Mouse (Mus musculus): ENCODE results near the gene Cox7b2. TPM values are rescaled to one million over a fixed set of nuclear protein-coding genes. Genes with fewer than 3 reads are reported as not detected.

Gene Cox7b2
- polyA plus RNA-seq, 1 experiment from 2014 or later: not detected

- ATAC-seq (ENCODE audit: low FRiP score, low TSS enrichment): no peak
- 79% methylated on average over 6 of the region's 6 CpGs for WGBS
- H3K9me3 ChIP-seq (ENCODE audit: control insufficient read depth, low read length): no peaks in the 10 kb centered on the region
- no peak overlapping the region for H3K4me2 ChIP-seq (replicated peaks; ENCODE audit: low read depth, low read length)
- H3K4me3 ChIP-seq (ENCODE audit: low read length): no peak overlapping the region
- no peaks in the 10 kb centered on the region for H3K4me1 ChIP-seq (ENCODE audit: control insufficient read depth, insufficient read depth, low read length)
- no peaks in the 10 kb centered on the region for H3K27me3 ChIP-seq (ENCODE audit: control insufficient read depth, insufficient read depth, low read length)
- H3K9ac ChIP-seq (ENCODE audit: low read depth, low read length): no peak overlapping the region
- H3K27ac ChIP-seq (ENCODE audit: low read depth, low read length): no peak overlapping the region
- H3K36me3 ChIP-seq (ENCODE audit: control insufficient read depth, insufficient read depth, low read length): no peaks in the 10 kb centered on the region
Observed at GRCm38 (mm10) chr5:71440174-71440573, 107.8 kb downstream of the Cox7b2 start.

Other genes with a start within 250 kb of the Cox7b2 start
- gene Gabrb1, start 109.9 kb upstream of the Cox7b2 start, polyA plus RNA-seq (2014; fragmentation: Nextera tagmentation; extraction: Ambion mirVana): 0.09 and 0.34 TPM in 2 replicates
- 2.7 and 3.0 TPM in 2 replicates for gene Gabra4, start 110.1 kb upstream of the Cox7b2 start, polyA plus RNA-seq (2014; fragmentation: Nextera tagmentation; extraction: Ambion mirVana)